Mouse (Mus musculus): ENCODE measurements around the gene Prkar1a.

DNA sequence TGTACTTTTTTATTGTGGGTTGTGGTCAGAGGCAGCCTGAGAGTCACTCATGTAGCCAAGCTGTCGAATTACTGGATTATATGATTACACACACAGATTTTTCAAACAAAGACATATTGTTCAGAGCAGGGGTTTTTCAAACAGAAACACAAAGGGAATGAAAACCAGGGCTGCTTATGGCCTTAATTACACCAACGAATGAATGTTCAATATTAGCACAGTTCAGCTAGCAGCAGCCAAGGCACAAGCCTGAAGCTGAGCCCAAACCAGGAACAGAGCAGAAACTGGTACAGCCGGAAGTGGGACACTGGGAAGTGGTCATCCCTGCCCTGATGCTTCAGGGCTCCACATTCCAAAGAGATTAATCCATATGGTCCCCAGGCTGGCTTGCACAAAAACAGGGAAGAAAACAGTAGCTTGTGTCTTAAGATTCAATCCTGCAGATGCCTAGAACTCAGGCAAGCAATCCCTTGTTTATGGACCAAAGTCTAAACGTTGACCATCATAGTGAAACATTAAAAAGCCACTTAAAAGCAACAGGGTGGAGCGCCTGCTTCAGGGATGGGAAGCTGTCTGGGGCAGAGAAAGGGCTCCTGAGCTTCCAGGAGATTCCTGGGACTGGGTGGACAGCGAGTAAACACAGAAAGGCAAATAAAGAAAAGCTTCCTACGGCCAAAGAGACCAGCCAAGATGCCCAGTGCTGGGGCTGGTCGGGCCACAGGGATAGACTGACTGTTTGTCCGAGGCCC is 39.0 kb upstream of the Prkar1a start:
- TF ChIP-seq TCF12 (IDR thresholded peaks at IDR 0.05; ENCODE audit: insufficient read depth, poor library complexity, severe bottlenecking) (no peak), POLR2A (IDR thresholded peaks at IDR 0.05; ENCODE audit: insufficient read length, low read depth) (peak; percentile 16), POLR2AphosphoS2 (IDR thresholded peaks at IDR 0.05; ENCODE audit: insufficient read length, low read depth) (no peak), CEBPB (IDR thresholded peaks at IDR 0.05; ENCODE audit: insufficient read depth, poor library complexity, severe bottlenecking) (no peak), USF1 (IDR thresholded peaks at IDR 0.05; ENCODE audit: low read depth) (no peak), E2F4 (IDR thresholded peaks at IDR 0.05; ENCODE audit: insufficient read depth) (no peak), MAX (IDR thresholded peaks at IDR 0.05; ENCODE audit: low read depth) (no peak), TCF3 (IDR thresholded peaks at IDR 0.05; ENCODE audit: insufficient read length, low read depth) (no peak), MYOG (IDR thresholded peaks at IDR 0.05; ENCODE audit: control insufficient read depth in 1 of 3, insufficient read depth in 1 of 3, insufficient read length in 2 of 3, low read depth in 2 of 3) (no peak), SRF (IDR thresholded peaks at IDR 0.05; ENCODE audit: control insufficient read depth, insufficient read length, low read depth) (no peak)
